In genomic region chr6:104207433-104207832, GRCm38 (mm10) we compare ENCODE assay signal across 22 mouse cellular contexts.
DNase-seq lines count a peak whose midpoint lies in the region; ATAC-seq and TF ChIP-seq lines count a peak whose summit lies in the region.
"Had no signal": no experiment of that assay in that cellular context is flagged by ENCODE, and none has a peak within 500 bp of the region (broad histone marks: within the 10 kb centered on the region; RNA-seq: fewer than 3 reads in every experiment).

No protein-coding gene starts in this region.

- no peak overlapping the region for H3K4me3 ChIP-seq in midbrain, embryonic 14.5 days (replicated peaks; ENCODE audit: low read depth, low read length)
- no peak overlapping the region for H3K4me3 ChIP-seq in left cerebral cortex, adult 2 months
- H3K4me3 ChIP-seq: embryonic facial prominence, embryonic 12.5 days; forebrain, embryonic 15.5 days; heart, embryonic 10.5 days; hindbrain, embryonic 13.5 days had no signal

- H3K9me3 ChIP-seq in midbrain, embryonic 14.5 days (ENCODE audit: control insufficient read depth, low read length) = no peaks in the 10 kb centered on the region
- H3K9me3 ChIP-seq: embryonic facial prominence, embryonic 12.5 days; forebrain, embryonic 15.5 days; heart, embryonic 10.5 days; hindbrain, embryonic 13.5 days had no signal

- no peak overlapping the region for H3K9ac ChIP-seq in midbrain, embryonic 14.5 days (replicated peaks; ENCODE audit: low read length)
- H3K9ac ChIP-seq: embryonic facial prominence, embryonic 12.5 days; forebrain, embryonic 15.5 days; hindbrain, embryonic 13.5 days had no signal

- WGBS in midbrain, embryonic 14.5 days = 95% methylated on average over 1 of the region's 1 CpGs

- no peak overlapping the region for H3K4me2 ChIP-seq in midbrain, embryonic 14.5 days (ENCODE audit: low read length)
- H3K4me2 ChIP-seq: embryonic facial prominence, embryonic 12.5 days; forebrain, embryonic 15.5 days; hindbrain, embryonic 13.5 days had no signal

- H3K4me1 ChIP-seq in midbrain, embryonic 14.5 days (ENCODE audit: control insufficient read depth, insufficient read depth, low read length) = no peaks in the 10 kb centered on the region
- H3K4me1 ChIP-seq: embryonic facial prominence, embryonic 12.5 days; forebrain, embryonic 15.5 days; heart, embryonic 10.5 days; hindbrain, embryonic 13.5 days had no signal

- H3K27ac ChIP-seq in midbrain, embryonic 14.5 days (replicated peaks; ENCODE audit: low read depth, low read length) = no peak overlapping the region
- no peak overlapping the region for H3K27ac ChIP-seq in left cerebral cortex, adult 2 months
- H3K27ac ChIP-seq: embryonic facial prominence, embryonic 12.5 days; forebrain, embryonic 15.5 days; heart, embryonic 10.5 days; hindbrain, embryonic 13.5 days; hindbrain, postnatal 0 days had no signal

- TF ChIP-seq CTCF in left cerebral cortex, adult 2 months (IDR thresholded peaks at IDR 0.05) = no peak

- intact Hi-C loops in left cerebral cortex, adult 2 months (cut with DNase I) = no loop called here

- H3K36me3 ChIP-seq in midbrain, embryonic 14.5 days (ENCODE audit: control insufficient read depth, insufficient read depth, low read length) = no peaks in the 10 kb centered on the region
- H3K36me3 ChIP-seq: embryonic facial prominence, embryonic 12.5 days; forebrain, embryonic 15.5 days; heart, embryonic 10.5 days; hindbrain, embryonic 13.5 days had no signal

- H3K27me3 ChIP-seq in midbrain, embryonic 14.5 days (ENCODE audit: control insufficient read depth, insufficient read depth, low read length) = no peaks in the 10 kb centered on the region
- H3K27me3 ChIP-seq: CH12.LX; embryonic facial prominence, embryonic 12.5 days; forebrain, embryonic 15.5 days; hindbrain, embryonic 13.5 days; Patski had no signal

- ATAC-seq in midbrain, embryonic 14.5 days (ENCODE audit: low FRiP score, low TSS enrichment) = no peak
- ATAC-seq: activated CD4-positive, CD25-positive, alpha-beta regulatory T cell, adult 4 months; forebrain, embryonic 15.5 days; hindbrain, postnatal 0 days; Patski had no signal

- peak; percentile 66 for DNase-seq in brain, adult 2 months (ENCODE audit: low read depth, low spot score)
- DNase-seq in cerebellum, adult 18-20 months = peak; percentile 27 to 40
- peak; percentile 61 for DNase-seq in cerebellum, adult 9-11 months
- peak; percentile 35 to 41 for DNase-seq in cerebellum, postnatal 36 days
- no peak for DNase-seq in midbrain, embryonic 14.5 days
- no peak for DNase-seq in heart, adult 11 months
- no peak for DNase-seq in left cerebral cortex, adult 2 months (ENCODE audit: extremely low spot score in 1 of 2, low spot score in 2 of 2)
- DNase-seq: adrenal gland, postnatal 14 days; embryo, embryonic 11 days; gastrocnemius, postnatal 36 days; heart, adult 18-20 months; heart, postnatal 10 days; heart, postnatal 4 days; kidney, adult 11 months had no signal

Comparison
In these comparisons a context has a peak if more than half of its experiments do, and no peak if none do; other contexts are left out.
1. DNase-seq: peak in brain, adult 2 months (single experiment), cerebellum, adult 18-20 months (2 of 2), cerebellum, adult 9-11 months (single experiment) and cerebellum, postnatal 36 days (2 of 2); none in midbrain, embryonic 14.5 days (single experiment), heart, adult 11 months (single experiment) and left cerebral cortex, adult 2 months (0 of 2).